Mouse (Mus musculus) E14TG2a.4 (cell line): ENCODE results near the gene Txndc2.

Experiments used
- CTCF ChIP-seq: conservative IDR thresholded peaks from 2 replicates; pipeline ENCODE4 v1.5.1; 2014; ENCODE audit warnings: low read length
- NANOG ChIP-seq: IDR thresholded peaks from 2 replicates; pipeline ENCODE4 v1.6.1; 2014; ENCODE audit warnings: borderline replicate concordance, low read length, mixed read lengths
- POU5F1 ChIP-seq: IDR thresholded peaks from 2 replicates; pipeline ENCODE4 v1.6.1; 2014; ENCODE audit warnings: low read length, borderline replicate concordance

DNA sequence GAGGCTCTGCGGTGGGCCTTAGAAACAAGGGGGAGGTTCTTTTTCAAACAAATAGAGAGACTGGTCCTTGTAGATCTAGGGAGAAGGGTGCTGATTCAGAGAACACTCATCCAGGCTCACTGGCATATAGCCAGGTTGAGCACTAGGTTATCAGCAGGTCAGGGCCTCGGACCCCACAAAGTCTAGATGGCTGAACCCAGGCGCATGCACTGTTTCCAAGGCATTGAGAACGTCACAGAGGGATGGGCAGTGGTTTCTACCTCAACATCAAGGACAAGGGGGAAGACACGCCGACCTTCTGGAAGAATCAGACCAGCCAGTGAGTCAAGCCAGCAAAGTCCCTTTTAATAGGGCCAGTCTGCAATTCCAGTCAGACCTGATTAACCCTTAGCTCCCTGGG is 5.3 kb upstream of the Txndc2 start:
- TF ChIP-seq CTCF (no peak), POU5F1 (no peak), NANOG (no peak)
